Mouse (Mus musculus) G1E (cell line): ENCODE measurements around the gene Fancc. TPM values are rescaled to one million over a fixed set of nuclear protein-coding genes. Genes with fewer than 3 reads are reported as not detected.

Experiments
- ATAC-seq: 2 replicates; pipeline ENCODE4 v1.8.0; 2016; ENCODE audit warnings: mild to moderate bottlenecking; ENCODE audit not compliant: insufficient number of reproducible peaks, poor library complexity, low FRiP score, severe bottlenecking; ENCODE audit errors: extremely low read depth
- DNase-seq: peaks from one replicate; pipeline ENCODE4 v3.0.0; 2012; ENCODE audit warnings: low spot score
- H3K27me3 ChIP-seq: 2 replicates; pipeline ENCODE4 v1.6.1; 2012; ENCODE audit warnings: mild to moderate bottlenecking, low read length, inconsistent platforms; ENCODE audit not compliant: insufficient read depth
- H3K36me3 ChIP-seq: replicated peaks from 2 replicates; pipeline ENCODE3; 2012; ENCODE audit warnings: mild to moderate bottlenecking, inconsistent platforms
- H3K4me1 ChIP-seq: 2 replicates; pipeline ENCODE4 v1.6.1; 2012; ENCODE audit warnings: low read depth, low read length, inconsistent platforms, mixed read lengths; ENCODE audit not compliant: insufficient read depth
- H3K4me3 ChIP-seq: 2 replicates; pipeline ENCODE4 v1.5.1; 2012; ENCODE audit warnings: low read depth, mild to moderate bottlenecking, inconsistent platforms, low read length, moderate library complexity, mixed read lengths
- H3K9me3 ChIP-seq: replicated peaks from 2 replicates; pipeline ENCODE4 v1.6.1; 2012; ENCODE audit warnings: inconsistent platforms
- CTCF ChIP-seq: IDR thresholded peaks from 2 replicates; pipeline ENCODE4 v1.5.1; 2012; ENCODE audit warnings: low read depth, low read length, inconsistent platforms, mixed read lengths
- GATA1 ChIP-seq: IDR thresholded peaks from 2 replicates; pipeline ENCODE4 v1.6.1; 2012; ENCODE audit warnings: borderline replicate concordance, low read length, inconsistent platforms, mixed read lengths
- GATA2 ChIP-seq: IDR thresholded peaks from 2 replicates; pipeline ENCODE4 v1.6.1; 2012; ENCODE audit warnings: low read depth, low read length, inconsistent platforms, borderline replicate concordance
- POLR2AphosphoS5 ChIP-seq: IDR thresholded peaks from 2 replicates; pipeline ENCODE4 v1.6.1; 2012; ENCODE audit warnings: low read depth, low read length, inconsistent platforms; ENCODE audit not compliant: insufficient replicate concordance
- TAL1 ChIP-seq: conservative IDR thresholded peaks from 2 replicates; pipeline ENCODE4 v1.6.1; 2012; ENCODE audit warnings: low read depth, low read length, inconsistent platforms, mixed read lengths
- polyA plus RNA-seq: library from polyadenylated mRNA; stranded (reverse); fragments of >175 nt; gene quantifications from 2 replicates; pipeline ENCODE4 v1.2.3, GENCODE M21; 2012
- total RNA-seq, 2 experiments: library from RNA; stranded (forward) in 1 of 2; stranded (reverse) in 1 of 2; fragments of 200-1000 nt in 1 of 2; fragments of >200 nt in 1 of 2; fragmentation: Nextera tagmentation in 1 of 2; gene quantifications; 2 replicates each; pipeline ENCODE4 v1.2.3; 2014 to 2017

The Fancc gene
- total and polyA plus RNA-seq, 3 experiments, result 2.7 to 13.7 (median 6.8) TPM

DNA sequence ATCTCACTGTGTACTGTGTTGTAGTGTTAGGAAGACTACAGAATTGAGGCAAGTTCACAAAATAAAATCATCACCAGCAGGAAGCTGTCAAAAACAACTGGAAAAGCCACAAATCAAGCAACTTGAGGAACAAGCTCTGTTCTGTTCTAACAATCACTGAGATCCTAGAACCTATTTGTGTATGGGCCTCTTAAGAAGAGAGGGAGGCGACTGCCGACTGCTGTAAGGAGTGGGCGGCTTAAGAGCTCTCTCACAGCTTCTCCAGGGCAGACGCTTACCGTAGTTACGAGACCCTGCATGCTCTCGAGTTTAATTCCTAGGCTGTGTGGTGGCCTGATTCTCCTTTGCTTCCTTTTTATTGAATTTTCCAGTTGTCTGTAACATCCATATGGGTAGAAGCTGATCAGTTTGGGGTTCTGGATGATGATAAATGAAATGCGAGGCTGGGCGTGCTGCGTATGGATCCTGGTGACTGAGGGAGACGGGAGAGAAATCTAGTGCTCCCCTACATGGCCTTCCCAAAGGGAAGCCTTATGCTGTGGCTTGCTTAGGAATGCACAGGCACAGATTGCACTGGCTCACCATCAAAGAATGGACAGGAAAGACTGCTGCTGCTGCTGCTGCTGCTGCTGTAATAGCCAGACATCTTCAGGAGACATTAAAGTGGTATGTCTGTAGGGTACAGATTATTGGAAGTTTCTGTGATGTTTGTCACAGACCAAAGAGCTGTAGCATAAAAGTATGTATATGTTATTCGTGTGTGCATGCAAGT is 245.8 kb downstream of the Fancc start:
- Histone ChIP-seq H3K9me3 (no peaks in the 10 kb centered on the region), H3K36me3 (peaks cover 80% of the 10 kb centered on the region), H3K27me3 (no peaks in the 10 kb centered on the region), H3K4me1 (peaks cover 15% of the 10 kb centered on the region), H3K4me3 (no peak overlapping the region)
- TF ChIP-seq CTCF, result no peak
- no peak for TF ChIP-seq TAL1
- no peak for TF ChIP-seq GATA1
- no peak for TF ChIP-seq POLR2AphosphoS5
- no peak for TF ChIP-seq GATA2
- no peak for ATAC-seq
- DNase-seq, result no peak

DNA sequence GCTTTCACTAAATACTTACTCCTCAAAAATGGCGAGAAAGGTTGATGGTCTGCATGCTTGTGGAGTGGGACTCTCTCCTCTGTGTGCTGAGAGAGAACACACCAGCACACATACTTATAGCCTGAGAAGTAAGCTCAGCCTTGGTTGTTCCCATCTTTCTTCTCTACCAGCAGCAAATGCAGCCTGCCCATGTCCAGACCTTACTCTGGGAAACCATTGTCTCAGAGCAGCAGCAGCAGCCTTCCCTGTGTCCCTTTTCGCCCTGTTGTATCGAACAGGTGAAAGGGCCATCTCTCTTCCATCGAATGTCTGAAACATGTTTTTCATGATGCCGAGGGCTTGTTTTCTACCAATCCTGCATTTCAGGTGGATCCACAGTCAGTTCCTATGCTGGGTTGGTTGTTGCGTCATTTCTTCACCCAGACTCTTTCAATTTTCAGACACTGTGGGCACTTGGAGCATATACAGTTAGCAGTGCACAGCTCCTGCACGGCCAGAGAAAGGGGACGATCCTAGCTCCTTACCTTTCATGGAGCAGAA is 246.6 kb downstream of the Fancc start:
- Histone ChIP-seq H3K9me3 (no peaks in the 10 kb centered on the region), H3K4me1 (peaks cover 17% of the 10 kb centered on the region), H3K4me3 (no peak overlapping the region), H3K36me3 (peaks cover 80% of the 10 kb centered on the region), H3K27me3 (no peaks in the 10 kb centered on the region)
- no peak for DNase-seq
- TF ChIP-seq GATA2 (no peak), POLR2AphosphoS5 (no peak), TAL1 (no peak), GATA1 (no peak), CTCF (no peak)
- no peak for ATAC-seq

- DNase-seq (no peak), ATAC-seq (no peak)
- Histone ChIP-seq H3K36me3 (peaks cover 81% of the 10 kb centered on the region), H3K27me3 (no peaks in the 10 kb centered on the region), H3K9me3 (no peaks in the 10 kb centered on the region), H3K4me1 (peaks cover 17% of the 10 kb centered on the region), H3K4me3 (no peak overlapping the region)
- no peak for TF ChIP-seq GATA1
- no peak for TF ChIP-seq GATA2
- no peak for TF ChIP-seq POLR2AphosphoS5
- TF ChIP-seq TAL1, result no peak
- TF ChIP-seq CTCF, result no peak
Observed at GRCm38 (mm10) chr13:63249741-63250431, 247.2 kb downstream of the Fancc start.

GRCm38 (mm10) chr13:63249171-63249570 is 247.9 kb downstream of the Fancc start:
- Histone ChIP-seq H3K4me1 (peaks cover 17% of the 10 kb centered on the region), H3K4me3 (no peak overlapping the region), H3K9me3 (no peaks in the 10 kb centered on the region), H3K27me3 (no peaks in the 10 kb centered on the region), H3K36me3 (peaks cover 80% of the 10 kb centered on the region)
- TF ChIP-seq TAL1, result no peak
- no peak for TF ChIP-seq POLR2AphosphoS5
- TF ChIP-seq GATA2, result no peak
- TF ChIP-seq GATA1, result no peak
- no peak for TF ChIP-seq CTCF
- ATAC-seq, result no peak
- no peak for DNase-seq

- Histone ChIP-seq H3K27me3 (no peaks in the 10 kb centered on the region), H3K9me3 (no peaks in the 10 kb centered on the region), H3K4me3 (no peak overlapping the region), H3K36me3 (peaks cover 80% of the 10 kb centered on the region), H3K4me1 (peaks cover 17% of the 10 kb centered on the region)
- DNase-seq (no peak), ATAC-seq (no peak)
- TF ChIP-seq GATA1 (no peak), CTCF (no peak), TAL1 (no peak), POLR2AphosphoS5 (no peak), GATA2 (no peak)
Observed at GRCm38 (mm10) chr13:63248318-63248717, 248.8 kb downstream of the Fancc start.

DNA sequence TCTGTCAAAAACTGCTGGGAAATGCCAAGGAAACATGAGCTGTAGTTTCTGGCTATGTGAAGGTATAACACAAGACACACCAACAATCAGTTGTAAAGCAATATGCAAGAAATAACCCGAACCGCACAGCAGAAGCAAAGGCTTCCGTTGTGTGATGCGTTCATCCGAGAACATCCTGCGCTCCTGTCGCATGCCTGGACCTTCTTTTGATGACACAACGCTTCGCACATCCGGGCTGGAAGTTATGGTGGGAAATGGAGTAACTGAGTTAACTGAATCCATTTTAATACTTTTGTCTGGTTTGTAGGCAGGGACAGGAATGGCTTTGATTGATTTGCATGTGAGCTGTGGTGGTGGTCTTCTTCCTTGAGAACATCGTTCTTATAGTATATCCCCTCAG is 249.4 kb downstream of the Fancc start:
- Histone ChIP-seq H3K36me3 (peaks cover 80% of the 10 kb centered on the region), H3K27me3 (no peaks in the 10 kb centered on the region), H3K9me3 (no peaks in the 10 kb centered on the region), H3K4me1 (peaks cover 12% of the 10 kb centered on the region; the same call in 1 of the 2 replicates), H3K4me3 (no peak overlapping the region)
- DNase-seq (no peak), ATAC-seq (no peak)
- TF ChIP-seq GATA1 (no peak), GATA2 (no peak), POLR2AphosphoS5 (no peak), TAL1 (no peak), CTCF (no peak)

DNA sequence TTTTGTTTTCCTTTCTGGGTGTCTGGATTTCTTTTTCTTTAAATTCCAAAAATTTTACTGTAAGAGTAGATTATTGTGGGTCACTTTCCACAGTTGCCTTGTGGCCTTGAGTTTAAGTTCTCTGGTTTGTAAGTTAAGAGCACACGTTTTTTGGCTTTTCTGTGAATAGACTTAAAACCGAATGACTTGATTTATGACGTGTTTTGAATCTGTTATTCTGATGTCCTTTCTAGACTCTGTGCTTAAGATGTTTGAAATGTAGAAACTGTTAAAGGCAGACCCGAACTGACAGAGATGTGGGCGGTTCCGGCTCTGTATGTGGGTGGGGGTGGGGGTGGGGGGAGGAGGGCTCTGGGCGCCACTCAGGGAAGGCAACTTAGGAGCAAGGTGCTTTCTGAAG is 250.0 kb downstream of the Fancc start:
- peaks cover 83% of the 10 kb centered on the region for H3K36me3 ChIP-seq
- H3K4me1 ChIP-seq, result peaks cover 17% of the 10 kb centered on the region; the same call in 1 of the 2 replicates
- TF ChIP-seq POLR2AphosphoS5, result no peak
- no peak for TF ChIP-seq GATA2
- TF ChIP-seq GATA1, result no peak
- no peak for TF ChIP-seq TAL1
- TF ChIP-seq CTCF, result no peak
- H3K27me3 ChIP-seq, result no peaks in the 10 kb centered on the region
- ATAC-seq (no peak), DNase-seq (no peak)
- no peaks in the 10 kb centered on the region for H3K9me3 ChIP-seq
- no peak overlapping the region for H3K4me3 ChIP-seq
